Mouse (Mus musculus): Measurements from ENCODE around the gene Fadd.

Gene Fadd

DNA sequence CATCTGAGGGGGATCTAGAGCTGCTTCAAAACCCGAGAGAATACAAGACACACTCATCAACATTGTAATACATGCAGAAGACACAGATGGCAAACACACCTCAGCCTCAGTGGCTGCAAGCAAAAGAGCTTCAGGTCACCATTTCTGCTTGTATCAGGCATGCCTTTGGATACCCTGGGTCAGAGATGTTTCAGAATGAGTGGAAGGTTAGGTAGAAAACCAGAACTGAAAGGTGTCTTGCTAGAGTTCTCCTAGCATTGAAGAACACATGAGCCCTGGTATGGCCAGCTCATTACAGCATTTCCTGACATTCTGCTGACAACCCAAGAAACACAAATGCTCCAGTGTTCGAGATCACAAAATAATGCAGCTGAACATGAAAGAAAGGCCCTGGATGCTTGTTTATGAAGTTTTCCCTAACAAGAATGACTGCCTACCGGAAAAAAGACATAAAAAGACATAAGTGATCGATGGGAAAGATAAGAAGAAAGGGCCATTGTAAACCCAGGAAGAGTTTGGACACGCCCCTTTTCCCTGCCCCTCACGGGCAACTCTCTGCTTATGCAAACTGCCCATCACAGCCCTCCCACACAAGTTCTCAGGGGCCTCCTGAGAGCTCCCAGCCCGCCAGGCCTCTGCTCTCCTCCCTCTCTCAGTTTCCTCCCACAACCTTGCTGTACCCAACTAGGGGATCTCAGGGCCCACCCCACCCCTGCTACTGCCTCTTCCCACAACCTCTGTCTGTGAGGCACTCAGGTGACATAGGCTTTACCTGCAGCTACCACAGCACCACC, 50.5 kb downstream of the Fadd start:
- DNase-seq (ENCODE audit: low read depth, low spot score): no peak

DNA sequence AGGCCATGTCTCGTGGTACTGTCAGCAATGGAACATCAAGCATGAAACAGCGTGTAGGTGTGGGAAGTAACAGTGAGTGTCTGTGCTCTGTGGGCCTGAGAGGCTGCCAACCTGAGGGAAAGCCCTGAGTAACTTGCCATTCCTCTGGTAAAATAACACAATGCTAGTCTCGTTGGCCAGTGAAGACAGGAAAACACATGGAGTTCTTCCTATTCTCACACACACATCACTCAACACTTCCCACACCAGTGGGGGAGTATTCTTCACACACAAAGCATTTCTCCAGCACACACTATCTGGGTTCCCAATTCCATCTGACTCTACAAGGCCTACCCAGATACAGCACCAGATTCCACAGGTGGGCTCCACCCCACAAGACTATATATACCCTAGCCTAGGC, 52.4 kb downstream of the Fadd start:
- no peak for DNase-seq (ENCODE audit: low read depth, low spot score)

- DNase-seq (ENCODE audit: low read depth, low spot score): no peak
Observed at GRCm38 (mm10) chr7:144527723-144528221, 54.5 kb downstream of the Fadd start.
